Mouse (Mus musculus): ENCODE results near the gene Dmd. TPM values are rescaled to one million over a fixed set of nuclear protein-coding genes. Genes with fewer than 3 reads are reported as not detected.
"Not testable (repeated sequence)": the region's sequence is repeated elsewhere in the genome, so short reads cannot be mapped to it uniquely, and the experiment has no call there.

Gene Dmd
- polyA plus RNA-seq, 1 experiment from 2014 or later, result 21.4 TPM

GRCm38 (mm10) chrX:83787406-83787805, 838.7 kb downstream of the Dmd start:
- no peak overlapping the region for H3K4me3 ChIP-seq
- H3K4me1 ChIP-seq, result no peaks in the 10 kb centered on the region
- no peaks in the 10 kb centered on the region for H3K27me3 ChIP-seq
- no peak overlapping the region for H3K27ac ChIP-seq
- H3K36me3 ChIP-seq, result no peaks in the 10 kb centered on the region
- no peak overlapping the region for H3K4me2 ChIP-seq (replicated peaks)
- ATAC-seq (ENCODE audit: low FRiP score), result no peak
- H3K9ac ChIP-seq, result no peak overlapping the region
- H3K9me3 ChIP-seq (replicated peaks), result no peaks in the 10 kb centered on the region

DNA sequence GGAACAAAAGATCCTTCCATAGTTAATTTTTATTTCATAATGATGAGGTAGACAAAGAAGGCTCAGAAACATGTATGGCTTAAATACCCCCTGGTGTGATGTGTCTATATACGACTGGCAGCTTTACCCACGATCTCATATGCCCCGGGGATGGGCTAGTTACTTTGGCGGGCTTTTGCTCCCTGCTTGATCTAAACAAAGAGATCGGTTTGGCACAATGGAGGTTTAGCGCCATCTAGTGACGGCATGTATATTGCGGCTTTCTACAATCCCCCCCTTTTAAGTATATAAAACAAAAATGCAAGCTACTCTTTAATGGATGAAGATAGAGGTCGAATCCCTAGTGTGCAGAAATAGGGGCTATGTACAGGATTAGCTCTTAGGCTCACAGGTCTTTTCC, 918.8 kb downstream of the Dmd start:
- not testable (repeated sequence) for H3K36me3 ChIP-seq; H3K4me2 ChIP-seq (replicated peaks); H3K9me3 ChIP-seq (replicated peaks); H3K9ac ChIP-seq; ATAC-seq (ENCODE audit: low FRiP score); H3K4me3 ChIP-seq; H3K4me1 ChIP-seq; H3K27ac ChIP-seq; H3K27me3 ChIP-seq
- 50% methylated on average over 9 of the region's 9 CpGs for WGBS

DNA sequence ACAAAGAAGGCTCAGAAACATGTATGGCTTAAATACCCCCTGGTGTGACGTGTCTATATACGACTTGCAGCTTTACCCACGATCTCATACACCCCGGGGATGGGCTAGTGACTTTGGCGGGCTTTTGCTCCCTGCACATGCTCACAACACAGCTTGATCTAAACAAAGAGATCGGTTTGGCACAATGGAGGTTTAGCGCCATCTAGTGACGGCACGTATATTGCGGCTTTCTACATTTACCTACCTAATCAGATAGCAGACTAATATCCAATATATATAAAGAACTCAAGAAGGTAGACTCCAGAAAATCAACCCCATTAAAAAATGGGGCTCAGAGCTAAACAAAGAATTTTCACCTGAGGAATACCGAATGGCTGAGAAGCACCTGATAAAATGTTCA, 926.7 kb downstream of the Dmd start:
- not testable (repeated sequence) for H3K9ac ChIP-seq; H3K4me2 ChIP-seq (replicated peaks); H3K36me3 ChIP-seq; H3K27me3 ChIP-seq; H3K27ac ChIP-seq; H3K9me3 ChIP-seq (replicated peaks); H3K4me1 ChIP-seq; H3K4me3 ChIP-seq; ATAC-seq (ENCODE audit: low FRiP score)
- 85% methylated on average over 11 of the region's 11 CpGs for WGBS

GRCm38 (mm10) chrX:83975895-83976294, 1027.2 kb downstream of the Dmd start:
- Histone ChIP-seq H3K36me3 (no peaks in the 10 kb centered on the region), H3K27me3 (no peaks in the 10 kb centered on the region), H3K9ac (no peak overlapping the region), H3K9me3 (replicated peaks) (no peaks in the 10 kb centered on the region), H3K4me2 (replicated peaks) (no peak overlapping the region), H3K27ac (no peak overlapping the region), H3K4me1 (no peaks in the 10 kb centered on the region), H3K4me3 (no peak overlapping the region)
- WGBS, result 69% methylated on average over 1 of the region's 1 CpGs
- ATAC-seq (ENCODE audit: low FRiP score), result no peak

GRCm38 (mm10) chrX:84001294-84001693, 1052.6 kb downstream of the Dmd start:
- WGBS, result 38% methylated on average over 7 of the region's 7 CpGs
- no peak overlapping the region for H3K9ac ChIP-seq
- no peak overlapping the region for H3K4me2 ChIP-seq (replicated peaks)
- no peaks in the 10 kb centered on the region for H3K27me3 ChIP-seq
- no peaks in the 10 kb centered on the region for H3K36me3 ChIP-seq
- no peak overlapping the region for H3K4me3 ChIP-seq
- no peak overlapping the region for H3K27ac ChIP-seq
- ATAC-seq (ENCODE audit: low FRiP score), result no peak
- no peaks in the 10 kb centered on the region for H3K4me1 ChIP-seq
- H3K9me3 ChIP-seq (replicated peaks), result no peaks in the 10 kb centered on the region

DNA sequence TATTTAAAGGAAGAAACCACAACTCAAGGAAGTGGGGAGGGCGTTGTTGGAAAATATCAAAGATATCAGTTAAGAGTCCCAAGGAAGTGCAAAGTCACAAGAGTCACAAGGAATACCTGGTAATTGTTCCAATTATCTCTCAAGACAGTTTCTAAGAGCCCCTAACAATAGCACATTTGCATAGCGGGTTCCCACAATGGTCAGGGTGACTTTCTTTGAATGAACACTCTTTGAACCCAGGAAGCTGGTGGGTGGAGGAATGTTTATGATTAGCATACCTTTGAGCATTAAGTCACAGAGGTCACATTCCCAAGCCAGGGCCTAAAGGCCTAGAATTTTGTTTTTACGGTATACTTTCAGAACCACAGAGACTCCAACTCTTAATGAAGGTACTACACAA, 1113.8 kb downstream of the Dmd start:
- H3K9me3 ChIP-seq (replicated peaks); H3K4me3 ChIP-seq; H3K36me3 ChIP-seq; ATAC-seq (ENCODE audit: low FRiP score); H3K4me1 ChIP-seq; H3K4me2 ChIP-seq (replicated peaks); H3K9ac ChIP-seq; H3K27ac ChIP-seq; H3K27me3 ChIP-seq: not testable (repeated sequence)
- 95% methylated on average over 3 of the region's 3 CpGs for WGBS

DNA sequence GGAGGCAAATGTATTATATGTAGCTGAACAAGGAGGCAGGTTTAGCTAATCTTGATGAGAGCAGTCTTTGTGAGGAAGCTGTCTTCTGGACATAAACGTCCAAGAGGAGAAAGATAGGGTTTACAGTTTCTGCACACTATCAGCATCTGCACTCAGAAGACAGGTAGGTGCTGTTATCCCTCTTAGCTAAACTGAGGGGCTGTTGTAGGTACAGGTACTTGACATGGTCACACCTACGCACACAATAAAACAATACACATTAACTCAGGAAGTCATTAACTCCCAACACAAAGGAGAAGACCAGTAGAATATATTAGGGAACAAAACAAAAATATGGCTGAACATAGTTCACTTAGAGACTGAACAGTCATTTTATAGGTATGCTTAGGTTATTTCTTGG, 1217.2 kb downstream of the Dmd start:
- Histone ChIP-seq H3K9ac (no peak overlapping the region), H3K27me3 (no peaks in the 10 kb centered on the region), H3K4me1 (no peaks in the 10 kb centered on the region), H3K9me3 (replicated peaks) (no peaks in the 10 kb centered on the region), H3K4me2 (replicated peaks) (no peak overlapping the region), H3K36me3 (no peaks in the 10 kb centered on the region), H3K27ac (no peak overlapping the region), H3K4me3 (no peak overlapping the region)
- no peak for ATAC-seq (ENCODE audit: low FRiP score)
- 68% methylated on average over 2 of the region's 2 CpGs for WGBS

DNA sequence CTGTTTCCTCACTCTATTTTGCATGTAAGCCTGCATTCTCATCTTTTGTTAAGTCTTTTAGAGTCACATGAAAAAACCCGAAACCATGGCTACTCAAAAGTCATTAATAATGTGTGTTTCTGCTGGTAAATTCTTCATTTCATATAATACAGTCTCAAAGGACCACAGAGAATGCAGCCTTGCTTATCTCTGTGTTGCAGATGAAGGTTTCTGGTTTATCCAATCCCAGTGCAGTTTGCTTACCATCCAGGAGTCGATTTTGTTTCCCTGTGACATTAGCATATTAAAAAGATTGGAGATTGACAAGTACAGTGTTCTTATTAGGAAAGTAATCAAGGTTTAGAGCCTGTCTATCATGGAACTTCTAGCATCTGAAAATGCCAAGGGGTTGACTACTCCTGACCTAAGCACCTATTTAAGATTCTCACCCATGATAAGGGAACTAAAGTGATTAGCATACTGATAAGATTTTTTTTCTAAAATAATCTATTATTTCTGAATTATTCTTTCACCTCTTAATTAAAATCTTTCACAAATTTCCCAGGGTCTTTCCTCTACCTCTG, 1292.7 kb downstream of the Dmd start:
- WGBS, result 56% methylated on average over 2 of the region's 2 CpGs
- Histone ChIP-seq H3K27ac (no peak overlapping the region), H3K9ac (no peak overlapping the region), H3K4me1 (no peaks in the 10 kb centered on the region), H3K36me3 (no peaks in the 10 kb centered on the region), H3K4me2 (replicated peaks) (no peak overlapping the region), H3K9me3 (replicated peaks) (no peaks in the 10 kb centered on the region), H3K4me3 (no peak overlapping the region), H3K27me3 (no peaks in the 10 kb centered on the region)
- peak; percentile 52; the same call in 1 of the 2 replicates for ATAC-seq (ENCODE audit: low FRiP score)

DNA sequence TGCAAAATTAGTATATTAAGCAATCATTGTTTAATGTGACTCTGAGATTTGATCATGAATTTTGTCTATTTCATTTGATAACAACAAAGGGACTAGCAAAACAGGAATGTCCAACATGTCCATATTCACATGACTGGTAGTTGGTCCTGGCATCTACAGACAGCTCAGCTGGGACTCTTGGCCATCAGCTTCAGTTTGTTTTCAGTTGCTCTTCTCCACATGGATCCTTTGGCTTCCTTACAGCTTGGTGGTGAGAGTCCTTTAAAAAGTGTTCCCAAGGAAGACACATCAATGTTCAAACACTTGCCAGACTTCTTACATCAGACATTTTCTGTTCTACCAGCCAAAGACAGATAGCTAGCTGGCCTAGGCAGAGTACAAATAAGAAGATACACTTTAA, 1381.9 kb downstream of the Dmd start:
- no peaks in the 10 kb centered on the region for H3K27me3 ChIP-seq
- no peak for ATAC-seq (ENCODE audit: low FRiP score)
- H3K4me2 ChIP-seq (replicated peaks), result no peak overlapping the region
- H3K27ac ChIP-seq, result no peak overlapping the region
- no peak overlapping the region for H3K4me3 ChIP-seq
- H3K9me3 ChIP-seq (replicated peaks), result no peaks in the 10 kb centered on the region
- H3K36me3 ChIP-seq, result no peaks in the 10 kb centered on the region
- no peaks in the 10 kb centered on the region for H3K4me1 ChIP-seq
- H3K9ac ChIP-seq, result no peak overlapping the region

DNA sequence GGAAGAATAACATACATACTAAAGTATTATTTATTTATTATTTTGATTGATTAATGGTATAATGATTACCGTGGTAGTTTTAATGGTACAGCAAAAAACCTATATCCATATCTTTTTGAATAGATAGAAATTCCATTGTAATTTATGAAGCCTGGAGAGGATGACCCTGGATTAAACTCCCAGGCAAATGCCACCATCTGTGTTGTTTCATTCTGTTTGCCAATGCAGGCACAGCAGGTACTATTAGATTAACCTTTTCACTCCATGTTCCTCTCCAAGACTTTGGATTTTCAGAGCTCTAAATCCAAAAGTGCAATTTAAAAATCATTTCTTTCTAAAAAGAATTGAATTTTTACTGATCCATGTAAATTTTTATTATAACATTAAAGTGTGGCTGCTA, 1383.5 kb downstream of the Dmd start:
- Histone ChIP-seq H3K4me2 (replicated peaks) (no peak overlapping the region), H3K4me3 (no peak overlapping the region), H3K27ac (no peak overlapping the region), H3K9ac (no peak overlapping the region), H3K9me3 (replicated peaks) (no peaks in the 10 kb centered on the region), H3K36me3 (no peaks in the 10 kb centered on the region), H3K4me1 (no peaks in the 10 kb centered on the region), H3K27me3 (no peaks in the 10 kb centered on the region)
- no peak for ATAC-seq (ENCODE audit: low FRiP score)
- WGBS, result 97% methylated on average over 1 of the region's 1 CpGs

- H3K4me2 ChIP-seq (replicated peaks), result no peak overlapping the region
- no peak for ATAC-seq (ENCODE audit: low FRiP score)
- no peaks in the 10 kb centered on the region for H3K27me3 ChIP-seq
- no peaks in the 10 kb centered on the region for H3K36me3 ChIP-seq
- no peak overlapping the region for H3K27ac ChIP-seq
- no peak overlapping the region for H3K9ac ChIP-seq
- H3K9me3 ChIP-seq (replicated peaks), result no peaks in the 10 kb centered on the region
- H3K4me1 ChIP-seq, result no peaks in the 10 kb centered on the region
- H3K4me3 ChIP-seq, result no peak overlapping the region
These were observed 1416.3 kb downstream of the Dmd start for GRCm38 (mm10) chrX:84364981-84365380.

GRCm38 (mm10) chrX:84435608-84436007, 1486.9 kb downstream of the Dmd start:
- Histone ChIP-seq H3K4me3 (no peak overlapping the region), H3K27me3 (no peaks in the 10 kb centered on the region), H3K4me1 (no peaks in the 10 kb centered on the region), H3K9ac (no peak overlapping the region), H3K27ac (no peak overlapping the region), H3K36me3 (no peaks in the 10 kb centered on the region), H3K4me2 (replicated peaks) (no peak overlapping the region), H3K9me3 (replicated peaks) (no peaks in the 10 kb centered on the region)
- ATAC-seq (ENCODE audit: low FRiP score), result no peak
- WGBS, result 74% methylated on average over 4 of the region's 4 CpGs

- no peaks in the 10 kb centered on the region for H3K4me1 ChIP-seq
- ATAC-seq (ENCODE audit: low FRiP score), result peak; percentile 71
- H3K27me3 ChIP-seq, result no peaks in the 10 kb centered on the region
- no peak overlapping the region for H3K4me2 ChIP-seq (replicated peaks)
- no peaks in the 10 kb centered on the region for H3K36me3 ChIP-seq
- no peak overlapping the region for H3K9ac ChIP-seq
- no peaks in the 10 kb centered on the region for H3K9me3 ChIP-seq (replicated peaks)
- WGBS, result 43% methylated on average over 4 of the region's 4 CpGs
- H3K4me3 ChIP-seq, result no peak overlapping the region
- H3K27ac ChIP-seq, result no peak overlapping the region
These were observed 1487.9 kb downstream of the Dmd start for GRCm38 (mm10) chrX:84436556-84436955.

GRCm38 (mm10) chrX:84442996-84443395, 1494.3 kb downstream of the Dmd start:
- H3K27me3 ChIP-seq, result no peaks in the 10 kb centered on the region
- H3K27ac ChIP-seq, result no peak overlapping the region
- no peak overlapping the region for H3K4me3 ChIP-seq
- no peak overlapping the region for H3K4me2 ChIP-seq (replicated peaks)
- H3K4me1 ChIP-seq, result no peaks in the 10 kb centered on the region
- no peak overlapping the region for H3K9ac ChIP-seq
- H3K36me3 ChIP-seq, result no peaks in the 10 kb centered on the region
- H3K9me3 ChIP-seq (replicated peaks), result no peaks in the 10 kb centered on the region
- ATAC-seq (ENCODE audit: low FRiP score), result 0 out of 2 replicates have a peak, but pooled peaks have one; percentile 32
- 42% methylated on average over 3 of the region's 3 CpGs for WGBS

Data from hindbrain, embryonic 12.5 days (tissue).